In genomic region chr13:97291354-97291753, GRCm38 (mm10) we compare ENCODE assay signal across 12 mouse cellular contexts. TPM values are rescaled to one million over a fixed set of nuclear protein-coding genes. Genes with fewer than 3 reads are reported as not detected.
DNase-seq lines count a peak whose midpoint lies in the region; ATAC-seq and TF ChIP-seq lines count a peak whose summit lies in the region.
"Had no signal": no experiment of that assay in that cellular context is flagged by ENCODE, and none has a peak within 500 bp of the region (broad histone marks: within the 10 kb centered on the region; RNA-seq: fewer than 3 reads in every experiment).

No protein-coding gene starts in this region.

- no peak overlapping the region; the same call in 1 of the 2 replicates for H3K27ac ChIP-seq in stomach, embryonic 14.5 days (ENCODE audit: low read length)
- no peak overlapping the region for H3K27ac ChIP-seq in stomach, postnatal 0 days (replicated peaks)
- H3K27ac ChIP-seq in intestine, postnatal 0 days (ENCODE audit: low read depth, low read length): no peak overlapping the region
- H3K27ac ChIP-seq in stomach, embryonic 16.5 days (ENCODE audit: low read length): peak overlapping the region; percentile 47; the same call in 1 of the 2 replicates
- H3K27ac ChIP-seq: embryonic facial prominence, embryonic 13.5 days; macrophage had no signal

- H3K4me1 ChIP-seq in stomach, embryonic 14.5 days (ENCODE audit: control insufficient read depth, insufficient read depth, low read length): peaks cover 11% of the 10 kb centered on the region; the same call in 1 of the 2 replicates
- H3K4me1 ChIP-seq in stomach, postnatal 0 days (replicated peaks; ENCODE audit: control insufficient read depth, insufficient read depth): no peaks in the 10 kb centered on the region
- 0 out of 2 replicates have a peak, but pooled peaks cover 4% of the 10 kb centered on the region for H3K4me1 ChIP-seq in intestine, postnatal 0 days (replicated peaks; ENCODE audit: control insufficient read depth, insufficient read depth, low read length)
- peaks cover 15% of the 10 kb centered on the region for H3K4me1 ChIP-seq in stomach, embryonic 16.5 days (ENCODE audit: control insufficient read depth, insufficient read depth, low read length)

- no peak for TF ChIP-seq EP300 in stomach, postnatal 0 days (optimal IDR thresholded peaks at IDR 0.05)

- TF ChIP-seq CTCF in stomach, postnatal 0 days (IDR thresholded peaks at IDR 0.05; ENCODE audit: low read depth): no peak
- TF ChIP-seq CTCF in intestine, postnatal 0 days (IDR thresholded peaks at IDR 0.05; ENCODE audit: low read depth): no peak

- no peaks in the 10 kb centered on the region for H3K9me3 ChIP-seq in stomach, embryonic 14.5 days (ENCODE audit: control insufficient read depth, low read depth, low read length)
- H3K9me3 ChIP-seq in stomach, postnatal 0 days (ENCODE audit: control insufficient read depth, low read length): no peaks in the 10 kb centered on the region
- H3K9me3 ChIP-seq in intestine, postnatal 0 days (ENCODE audit: control insufficient read depth): no peaks in the 10 kb centered on the region
- H3K9me3 ChIP-seq in stomach, embryonic 16.5 days (replicated peaks; ENCODE audit: control insufficient read depth, low read length): no peaks in the 10 kb centered on the region
- H3K9me3 ChIP-seq: embryonic facial prominence, embryonic 13.5 days; limb, embryonic 12.5 days had no signal

- H3K27me3 ChIP-seq in stomach, embryonic 14.5 days (ENCODE audit: control insufficient read depth, insufficient read depth, low read length): no peaks in the 10 kb centered on the region
- no peaks in the 10 kb centered on the region for H3K27me3 ChIP-seq in stomach, postnatal 0 days (ENCODE audit: control insufficient read depth, insufficient read depth, low read length)
- no peaks in the 10 kb centered on the region for H3K27me3 ChIP-seq in intestine, postnatal 0 days (replicated peaks; ENCODE audit: control insufficient read depth, insufficient read depth, low read length)
- H3K27me3 ChIP-seq in stomach, embryonic 16.5 days (ENCODE audit: control insufficient read depth, insufficient read depth, low read length): no peaks in the 10 kb centered on the region
- H3K27me3 ChIP-seq: limb, embryonic 12.5 days had no signal

- WGBS in stomach, embryonic 14.5 days: 75% methylated on average over 17 of the region's 17 CpGs
- WGBS in stomach, postnatal 0 days: 73% methylated on average over 17 of the region's 17 CpGs
- WGBS in intestine, postnatal 0 days: 76% methylated on average over 17 of the region's 17 CpGs
- WGBS in stomach, embryonic 16.5 days: 70% methylated on average over 17 of the region's 17 CpGs

- DNase-seq in embryo, embryonic 10.5 days (ENCODE audit: low spot score): peak; percentile 37
- DNase-seq in embryo, embryonic 10 days (ENCODE audit: low spot score): no peak
- DNase-seq in stomach, postnatal 0 days (ENCODE audit: low spot score): no peak
- DNase-seq in adipocyte (ENCODE audit: low spot score): no peak
- no peak for DNase-seq in natural killer cell, adult 2 months (ENCODE audit: low spot score in 2 of 2)
- DNase-seq: gastrocnemius, postnatal 36 days had no signal

- no peak overlapping the region for H3K4me3 ChIP-seq in stomach, embryonic 14.5 days (ENCODE audit: low read depth, low read length)
- no peak overlapping the region for H3K4me3 ChIP-seq in stomach, postnatal 0 days (ENCODE audit: low read depth, low read length)
- H3K4me3 ChIP-seq in intestine, postnatal 0 days (ENCODE audit: low read depth, low read length): no peak overlapping the region
- H3K4me3 ChIP-seq in stomach, embryonic 16.5 days (replicated peaks; ENCODE audit: low read length): no peak overlapping the region
- H3K4me3 ChIP-seq: embryonic facial prominence, embryonic 13.5 days; limb, embryonic 12.5 days had no signal

- H3K4me2 ChIP-seq in stomach, embryonic 14.5 days (replicated peaks; ENCODE audit: low read depth, low read length): no peak overlapping the region
- no peak overlapping the region for H3K4me2 ChIP-seq in stomach, postnatal 0 days (replicated peaks; ENCODE audit: low read depth)
- H3K4me2 ChIP-seq in intestine, postnatal 0 days (replicated peaks; ENCODE audit: low read depth): 0 out of 2 replicates have a peak overlapping the region, but pooled peaks have one; percentile 9
- H3K4me2 ChIP-seq in stomach, embryonic 16.5 days (ENCODE audit: low read depth, low read length): no peak overlapping the region
- H3K4me2 ChIP-seq: embryonic facial prominence, embryonic 13.5 days; limb, embryonic 12.5 days had no signal

- H3K36me3 ChIP-seq in stomach, embryonic 14.5 days (ENCODE audit: control insufficient read depth, insufficient read depth, low read length): no peaks in the 10 kb centered on the region
- H3K36me3 ChIP-seq in stomach, postnatal 0 days (ENCODE audit: control insufficient read depth, insufficient read depth, low read length): no peaks in the 10 kb centered on the region
- no peaks in the 10 kb centered on the region for H3K36me3 ChIP-seq in intestine, postnatal 0 days (ENCODE audit: control insufficient read depth, insufficient read depth)
- no peaks in the 10 kb centered on the region for H3K36me3 ChIP-seq in stomach, embryonic 16.5 days (ENCODE audit: control insufficient read depth, insufficient read depth, low read length)
- H3K36me3 ChIP-seq: embryonic facial prominence, embryonic 13.5 days; limb, embryonic 12.5 days had no signal

- ATAC-seq in stomach, embryonic 14.5 days (ENCODE audit: insufficient number of reproducible peaks, insufficient read depth, low FRiP score, low read depth): peak; percentile 61; the same call in 1 of the 2 replicates
- ATAC-seq in stomach, postnatal 0 days (ENCODE audit: low FRiP score, low TSS enrichment): no peak
- no peak for ATAC-seq in intestine, postnatal 0 days
- peak; percentile 58; the same call in 1 of the 2 replicates for ATAC-seq in stomach, embryonic 16.5 days (ENCODE audit: insufficient read depth, low FRiP score)

- H3K9ac ChIP-seq in stomach, embryonic 14.5 days (replicated peaks; ENCODE audit: low read depth, low read length): no peak overlapping the region
- no peak overlapping the region for H3K9ac ChIP-seq in stomach, postnatal 0 days (ENCODE audit: low read length)
- no peak overlapping the region for H3K9ac ChIP-seq in intestine, postnatal 0 days (ENCODE audit: low read depth, low read length)
- peak overlapping the region; percentile 28; the same call in 1 of the 2 replicates for H3K9ac ChIP-seq in stomach, embryonic 16.5 days (ENCODE audit: low read length)
- H3K9ac ChIP-seq: embryonic facial prominence, embryonic 13.5 days; limb, embryonic 12.5 days had no signal

RNA-seq across cellular contexts. Expression of gene Enc1, which starts 50.4 kb away (rescaled TPM):
- 7.9 and 9.2 TPM in 2 replicates for polyA plus RNA-seq in stomach, embryonic 14.5 days (2014; fragmentation: Nextera tagmentation; extraction: Ambion mirVana)
- polyA plus RNA-seq in stomach, postnatal 0 days (2015; fragmentation: Nextera tagmentation; extraction: Ambion mirVana): 3.3 and 3.5 TPM in 2 replicates
- 2.3 and 2.6 TPM in 2 replicates for polyA plus RNA-seq in intestine, postnatal 0 days (2015; fragmentation: Nextera tagmentation; extraction: Ambion mirVana)
- 8.5 and 9.3 TPM in 2 replicates for polyA plus RNA-seq in stomach, embryonic 16.5 days (2015; fragmentation: Nextera tagmentation; extraction: Ambion mirVana)

Comparison
In these comparisons a context has a peak if more than half of its experiments do, and no peak if none do; other contexts are left out.
1. ATAC-seq: peak in stomach, embryonic 14.5 days (single experiment) and stomach, embryonic 16.5 days (single experiment); none in stomach, postnatal 0 days (single experiment) and intestine, postnatal 0 days (single experiment).